Mouse (Mus musculus) G1E (cell line): Measurements from ENCODE around the gene Il2rb. TPM values are rescaled to one million over a fixed set of nuclear protein-coding genes. Genes with fewer than 3 reads are reported as not detected.

Experiments
- ATAC-seq: 2 replicates; pipeline ENCODE4 v1.8.0; 2016; ENCODE audit warnings: mild to moderate bottlenecking; ENCODE audit not compliant: insufficient number of reproducible peaks, poor library complexity, low FRiP score, severe bottlenecking; ENCODE audit errors: extremely low read depth
- DNase-seq: peaks from one replicate; pipeline ENCODE4 v3.0.0; 2012; ENCODE audit warnings: low spot score
- H3K27me3 ChIP-seq: 2 replicates; pipeline ENCODE4 v1.6.1; 2012; ENCODE audit warnings: mild to moderate bottlenecking, low read length, inconsistent platforms; ENCODE audit not compliant: insufficient read depth
- H3K36me3 ChIP-seq: replicated peaks from 2 replicates; pipeline ENCODE3; 2012; ENCODE audit warnings: mild to moderate bottlenecking, inconsistent platforms
- H3K4me1 ChIP-seq: 2 replicates; pipeline ENCODE4 v1.6.1; 2012; ENCODE audit warnings: low read depth, low read length, inconsistent platforms, mixed read lengths; ENCODE audit not compliant: insufficient read depth
- H3K4me3 ChIP-seq: 2 replicates; pipeline ENCODE4 v1.5.1; 2012; ENCODE audit warnings: low read depth, mild to moderate bottlenecking, inconsistent platforms, low read length, moderate library complexity, mixed read lengths
- H3K9me3 ChIP-seq: replicated peaks from 2 replicates; pipeline ENCODE4 v1.6.1; 2012; ENCODE audit warnings: inconsistent platforms
- CTCF ChIP-seq: IDR thresholded peaks from 2 replicates; pipeline ENCODE4 v1.5.1; 2012; ENCODE audit warnings: low read depth, low read length, inconsistent platforms, mixed read lengths
- GATA1 ChIP-seq: IDR thresholded peaks from 2 replicates; pipeline ENCODE4 v1.6.1; 2012; ENCODE audit warnings: borderline replicate concordance, low read length, inconsistent platforms, mixed read lengths
- GATA2 ChIP-seq: IDR thresholded peaks from 2 replicates; pipeline ENCODE4 v1.6.1; 2012; ENCODE audit warnings: low read depth, low read length, inconsistent platforms, borderline replicate concordance
- POLR2AphosphoS5 ChIP-seq: IDR thresholded peaks from 2 replicates; pipeline ENCODE4 v1.6.1; 2012; ENCODE audit warnings: low read depth, low read length, inconsistent platforms; ENCODE audit not compliant: insufficient replicate concordance
- TAL1 ChIP-seq: conservative IDR thresholded peaks from 2 replicates; pipeline ENCODE4 v1.6.1; 2012; ENCODE audit warnings: low read depth, low read length, inconsistent platforms, mixed read lengths
- polyA plus RNA-seq: library from polyadenylated mRNA; stranded (reverse); fragments of >175 nt; gene quantifications from 2 replicates; pipeline ENCODE4 v1.2.3, GENCODE M21; 2012
- total RNA-seq, 2 experiments: library from RNA; stranded (forward) in 1 of 2; stranded (reverse) in 1 of 2; fragments of 200-1000 nt in 1 of 2; fragments of >200 nt in 1 of 2; fragmentation: Nextera tagmentation in 1 of 2; gene quantifications; 2 replicates each; pipeline ENCODE4 v1.2.3; 2014 to 2017

The Il2rb gene
- total and polyA plus RNA-seq, 3 experiments: 0.05 TPM; not detected in 2

GRCm38 (mm10) chr15:78513019-78513418 lies 17.9 kb upstream of the Il2rb start:
- TF ChIP-seq TAL1 (no peak), GATA2 (no peak), CTCF (no peak)
- H3K4me1 ChIP-seq: 0 out of 2 replicates have a peak, but pooled peaks cover 4% of the 10 kb centered on the region

GRCm38 (mm10) chr15:78511951-78512350 lies 16.9 kb upstream of the Il2rb start:
- DNase-seq: no peak
- TF ChIP-seq GATA2 (no peak), TAL1 (no peak), GATA1 (no peak)
- H3K27me3 ChIP-seq: peaks cover 42% of the 10 kb centered on the region
- H3K4me3 ChIP-seq: no peak overlapping the region
- ATAC-seq: no peak
- no peaks in the 10 kb centered on the region for H3K36me3 ChIP-seq
- H3K4me1 ChIP-seq: 0 out of 2 replicates have a peak, but pooled peaks cover 4% of the 10 kb centered on the region
- H3K9me3 ChIP-seq: no peaks in the 10 kb centered on the region

More at GRCm38 (mm10) chr15:78513019-78513418, 17.9 kb upstream of the Il2rb start:
- Histone ChIP-seq H3K36me3 (no peaks in the 10 kb centered on the region), H3K4me3 (no peak overlapping the region), H3K27me3 (peaks cover 44% of the 10 kb centered on the region), H3K9me3 (no peaks in the 10 kb centered on the region)
- ATAC-seq: no peak
- DNase-seq: no peak

- no peaks in the 10 kb centered on the region for H3K9me3 ChIP-seq
- H3K4me1 ChIP-seq: no peaks in the 10 kb centered on the region
- no peak for DNase-seq
- ATAC-seq: no peak
- no peaks in the 10 kb centered on the region for H3K36me3 ChIP-seq
- no peak for TF ChIP-seq POLR2AphosphoS5
- TF ChIP-seq GATA1: no peak
- no peak for TF ChIP-seq TAL1
- TF ChIP-seq CTCF: no peak
- peaks cover 42% of the 10 kb centered on the region for H3K27me3 ChIP-seq
- no peak overlapping the region for H3K4me3 ChIP-seq
These were observed 15.7 kb upstream of the Il2rb start for GRCm38 (mm10) chr15:78510736-78511135.

- Histone ChIP-seq H3K27me3 (peaks cover 42% of the 10 kb centered on the region), H3K36me3 (no peaks in the 10 kb centered on the region), H3K4me3 (no peak overlapping the region), H3K9me3 (no peaks in the 10 kb centered on the region), H3K4me1 (no peaks in the 10 kb centered on the region)
- no peak for ATAC-seq
- no peak for DNase-seq
- TF ChIP-seq POLR2AphosphoS5: no peak
- TF ChIP-seq CTCF: no peak
- TF ChIP-seq GATA1: no peak
- no peak for TF ChIP-seq TAL1
- no peak for TF ChIP-seq GATA2
These were observed 15.1 kb upstream of the Il2rb start for GRCm38 (mm10) chr15:78510121-78510576.

- Histone ChIP-seq H3K4me3 (no peak overlapping the region), H3K27me3 (peaks cover 42% of the 10 kb centered on the region), H3K9me3 (no peaks in the 10 kb centered on the region), H3K4me1 (no peaks in the 10 kb centered on the region), H3K36me3 (no peaks in the 10 kb centered on the region)
- TF ChIP-seq POLR2AphosphoS5 (no peak), TAL1 (no peak), GATA1 (no peak), GATA2 (no peak), CTCF (no peak)
- ATAC-seq (no peak), DNase-seq (no peak)
These were observed 14.3 kb upstream of the Il2rb start for GRCm38 (mm10) chr15:78509297-78509899.

GRCm38 (mm10) chr15:78508443-78508842 lies 13.4 kb upstream of the Il2rb start:
- Histone ChIP-seq H3K36me3 (no peaks in the 10 kb centered on the region), H3K27me3 (peaks cover 36% of the 10 kb centered on the region), H3K4me1 (no peaks in the 10 kb centered on the region), H3K4me3 (no peak overlapping the region), H3K9me3 (no peaks in the 10 kb centered on the region)
- TF ChIP-seq TAL1: no peak
- no peak for TF ChIP-seq POLR2AphosphoS5
- TF ChIP-seq CTCF: no peak
- no peak for TF ChIP-seq GATA2
- no peak for TF ChIP-seq GATA1
- ATAC-seq: no peak
- no peak for DNase-seq

GRCm38 (mm10) chr15:78505541-78505940 lies 10.5 kb upstream of the Il2rb start:
- peaks cover 17% of the 10 kb centered on the region for H3K27me3 ChIP-seq
- TF ChIP-seq CTCF (no peak), GATA1 (no peak), GATA2 (no peak), TAL1 (no peak), POLR2AphosphoS5 (no peak)

More at GRCm38 (mm10) chr15:78505541-78505940, 10.5 kb upstream of the Il2rb start:
- H3K4me1 ChIP-seq: no peaks in the 10 kb centered on the region
- DNase-seq (no peak), ATAC-seq (no peak)
- H3K4me3 ChIP-seq: no peak overlapping the region
- no peaks in the 10 kb centered on the region for H3K36me3 ChIP-seq
- no peaks in the 10 kb centered on the region for H3K9me3 ChIP-seq
